Mouse (Mus musculus) Muller cell, postnatal 12 days (primary cell): ENCODE data around the gene Rpl29.

ENCODE experiments used
- DNase-seq: peaks from one replicate; pipeline ENCODE4 v3.0.0-alpha.2; 2015; ENCODE audit errors: inconsistent ontology term

The Rpl29 gene

DNA sequence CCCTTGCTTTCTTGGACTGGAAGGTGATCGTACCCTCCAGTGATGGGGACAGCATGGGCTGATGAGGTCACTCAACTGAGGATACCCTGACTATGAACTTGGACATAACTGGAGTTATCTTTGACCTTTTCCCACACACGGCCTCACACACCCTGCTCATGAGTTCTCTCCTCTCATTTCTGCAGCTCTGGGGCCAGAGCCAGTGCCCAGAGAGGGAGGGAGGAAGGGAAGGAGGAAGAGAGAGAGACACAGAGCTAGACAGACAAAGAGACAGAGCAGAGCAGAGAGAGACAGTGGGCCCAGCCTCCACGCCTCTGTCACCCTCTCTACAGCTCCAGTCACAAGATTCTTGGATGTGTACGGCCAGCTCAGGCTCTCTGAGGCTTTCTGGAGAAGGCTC is 43.1 kb downstream of the Rpl29 start:
- peak; percentile 55 for DNase-seq

DNA sequence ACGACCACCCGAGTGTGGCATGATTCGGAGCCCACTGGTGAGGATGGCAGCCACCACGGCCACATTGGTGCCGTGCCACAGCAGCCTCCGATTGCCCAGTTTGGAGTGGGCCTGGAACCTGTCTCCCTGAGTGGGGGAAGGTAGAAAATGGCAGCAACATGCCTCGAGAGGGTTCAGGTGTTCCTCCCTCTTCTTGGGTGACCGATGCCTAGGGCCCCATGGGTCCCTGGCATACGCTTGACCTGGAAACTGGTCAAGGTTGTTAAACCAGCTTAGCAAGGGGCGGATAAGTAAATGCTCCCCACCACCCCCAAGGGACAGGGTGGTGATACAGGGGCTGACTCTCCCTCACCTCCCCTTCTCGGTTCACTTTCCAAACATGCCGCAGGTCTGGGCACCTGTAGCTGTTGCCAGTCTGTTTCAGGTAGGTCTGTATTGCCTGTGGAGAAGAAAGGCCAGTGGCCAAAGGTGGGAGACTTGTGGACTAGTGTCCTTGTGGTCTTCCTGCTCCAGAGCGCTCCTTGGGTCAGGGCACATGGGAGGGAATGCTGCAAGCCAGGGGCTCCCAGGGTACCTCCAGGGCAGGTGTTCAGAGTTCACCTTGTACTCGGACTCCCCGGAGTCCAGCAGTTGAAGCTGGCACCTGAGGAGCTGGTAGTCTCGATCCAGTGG is 44.0 kb downstream of the Rpl29 start:
- no peak for DNase-seq

DNA sequence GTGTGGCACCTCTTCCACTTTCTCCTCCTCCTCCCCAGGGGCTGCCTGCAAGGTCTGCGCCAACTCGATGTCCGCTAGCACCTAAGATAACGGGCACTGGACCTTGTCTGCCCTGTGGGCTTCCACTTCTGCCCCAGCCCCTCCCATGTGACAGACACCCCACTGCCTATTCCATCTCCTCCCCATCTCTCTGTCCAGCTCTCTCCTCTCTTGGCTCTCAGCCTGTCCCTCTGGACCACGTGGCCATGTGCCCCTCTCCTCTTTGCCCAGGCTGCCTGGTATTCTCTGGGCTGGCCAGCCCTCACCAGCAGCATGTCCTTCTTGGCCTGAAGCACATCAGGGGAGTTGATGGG is 44.5 kb downstream of the Rpl29 start:
- DNase-seq, result no peak

DNA sequence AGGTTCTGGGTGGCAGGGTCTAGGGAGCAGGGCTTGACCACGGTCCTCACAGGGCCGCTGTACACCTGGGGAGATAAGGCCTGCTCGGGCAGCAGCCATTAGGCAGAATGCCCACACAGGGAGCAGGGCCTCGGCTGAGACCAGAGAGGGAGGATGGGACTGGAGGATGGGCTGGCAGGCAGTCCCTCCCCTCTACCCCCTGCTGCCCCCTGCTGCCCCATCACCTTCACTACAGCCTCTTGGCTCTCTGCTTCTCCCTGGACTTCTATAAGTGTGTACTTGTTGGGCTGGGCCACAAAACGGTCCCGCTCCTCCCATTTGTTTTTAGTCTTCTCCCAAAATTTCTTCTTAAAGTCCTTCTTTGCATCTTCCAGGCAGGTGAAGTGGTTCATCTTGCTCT is 45.2 kb downstream of the Rpl29 start:
- DNase-seq, result peak; percentile 80

DNA sequence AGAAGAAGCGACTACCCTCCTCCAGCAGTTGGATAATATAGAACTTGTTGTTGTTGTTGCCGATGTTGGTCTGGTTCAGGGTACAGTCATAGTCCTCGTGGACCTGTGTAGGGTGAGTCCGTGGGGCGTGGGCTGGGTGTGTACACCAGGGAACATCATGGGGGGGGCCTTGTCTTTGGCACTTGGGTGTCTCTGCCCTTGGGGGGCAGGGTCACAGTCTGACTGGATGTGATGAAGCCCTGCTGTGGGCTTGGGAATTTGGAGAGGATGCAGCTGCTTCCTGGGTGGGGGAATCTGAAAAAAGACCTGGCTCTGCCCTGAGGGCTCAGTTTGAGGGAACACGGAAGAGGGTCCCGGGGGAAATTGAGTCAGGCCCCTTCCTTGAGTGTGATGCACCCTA is 45.8 kb downstream of the Rpl29 start:
- no peak for DNase-seq

DNA sequence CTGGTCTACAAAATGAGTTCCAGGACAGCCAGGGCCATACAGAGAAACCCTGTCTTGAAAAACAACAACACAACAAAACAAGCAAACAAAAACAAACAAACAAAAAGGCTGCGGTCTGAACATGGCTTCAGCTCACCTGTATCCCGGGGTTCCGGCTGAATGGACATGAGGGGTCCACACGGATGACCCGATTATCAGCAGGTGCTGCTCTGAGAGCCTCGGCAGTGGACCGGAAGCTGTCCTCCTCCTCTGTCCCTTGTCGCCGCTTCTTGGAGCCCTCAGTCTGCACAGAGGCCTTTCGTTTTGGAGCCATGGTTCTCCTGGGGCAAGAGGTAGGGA is 46.4 kb downstream of the Rpl29 start, which contains the start of gene Rrp9:
Rrp9 (plus strand) TSS at position 301 of the 339 bp plus-strand sequence.
- DNase-seq, result no peak

DNA sequence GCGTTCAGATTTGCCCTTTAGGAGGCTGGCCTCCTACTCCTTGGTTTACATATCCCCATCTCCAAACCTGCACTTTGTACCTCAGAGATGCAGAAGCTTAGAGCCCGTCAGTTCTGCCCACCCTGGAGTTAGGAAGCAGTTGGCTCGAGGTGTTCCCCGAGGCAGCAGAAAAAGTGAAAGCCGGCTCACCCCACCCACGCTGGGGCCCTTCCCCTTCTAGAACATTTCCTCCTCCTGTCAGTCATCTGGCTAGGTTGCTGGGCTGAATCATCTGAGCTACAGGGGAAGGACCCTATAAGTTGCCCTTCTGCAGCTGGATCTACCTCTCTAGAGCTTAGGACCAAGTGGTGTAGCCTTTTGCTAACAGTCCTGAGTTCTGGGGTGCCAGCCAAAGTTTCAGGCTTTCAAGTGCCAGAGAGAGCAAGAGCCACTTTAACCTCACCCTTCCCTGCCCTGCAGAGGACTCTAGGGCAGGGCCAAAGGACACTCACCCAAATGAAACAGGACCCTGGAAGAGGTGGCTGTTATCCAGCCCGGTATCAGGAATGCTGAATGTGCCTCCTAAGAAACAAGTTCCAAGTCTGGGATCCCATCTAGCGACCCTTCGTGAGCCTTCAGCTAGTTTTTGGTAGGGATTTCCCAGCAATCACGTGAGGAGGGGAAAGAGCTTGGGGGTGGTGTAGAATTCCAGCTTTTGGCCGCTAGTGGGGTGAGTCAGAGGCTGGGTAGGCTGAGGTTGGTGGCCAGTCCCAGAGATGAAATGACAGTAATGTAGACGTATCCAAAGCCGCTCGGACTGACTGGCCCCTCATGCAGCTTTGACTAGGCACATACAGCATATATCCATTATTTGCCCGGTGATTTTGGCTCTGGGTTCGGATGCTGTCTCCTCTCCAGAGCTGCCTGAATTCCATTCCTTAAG is 47.0 kb downstream of the Rpl29 start:
- peak; percentile 82 for DNase-seq

DNA sequence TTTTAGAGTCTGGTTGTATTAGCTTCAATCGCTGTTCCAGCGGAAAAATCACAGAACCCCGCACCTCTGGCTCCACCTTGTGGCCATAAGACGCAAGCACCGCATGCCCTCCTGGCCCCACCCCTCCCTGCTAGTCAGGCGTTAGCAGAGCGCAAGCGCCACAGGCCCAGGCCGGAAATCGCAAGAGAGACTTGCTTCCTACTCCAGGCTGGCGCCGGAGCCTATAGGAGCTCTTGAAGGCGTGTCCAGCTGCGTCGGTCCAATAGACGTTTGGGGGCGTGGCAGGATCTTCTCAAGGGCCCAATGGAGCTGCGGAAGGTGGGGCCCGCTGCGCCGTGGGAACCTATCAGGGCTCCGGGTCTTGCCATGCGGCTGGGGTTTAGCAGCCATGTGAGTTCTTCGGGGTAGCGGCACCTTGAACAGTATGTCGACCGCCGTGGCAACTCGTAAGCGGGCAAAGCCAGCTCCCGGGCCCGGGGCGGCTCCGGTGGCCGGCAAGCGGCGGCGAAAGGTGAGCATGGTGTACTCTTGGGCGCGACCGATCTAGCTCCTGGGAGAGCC is 47.8 kb downstream of the Rpl29 start, which contains the start of gene Parp3:
Parp3 (minus strand) TSS at position 26 of the 561 bp plus-strand sequence.
- peak; percentile 99 for DNase-seq

DNA sequence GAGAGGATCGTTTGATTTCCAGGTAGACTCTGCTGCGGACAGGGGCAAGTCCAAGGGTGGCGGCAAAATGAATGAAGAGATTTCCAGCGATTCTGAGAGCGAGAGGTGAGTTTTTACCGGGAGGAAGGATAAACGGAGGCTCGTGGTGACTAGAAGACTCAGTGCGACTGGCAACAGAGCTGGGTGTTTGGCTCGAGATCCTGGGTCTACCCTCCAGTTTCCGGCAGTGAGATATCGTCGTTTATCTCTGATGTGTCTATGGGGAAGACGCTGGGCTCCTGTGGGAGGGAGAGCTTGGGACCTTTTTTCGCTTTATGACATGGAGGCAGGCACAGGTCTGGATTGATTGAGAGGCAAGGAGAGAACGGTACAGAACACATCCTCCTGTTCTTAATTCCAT is 48.4 kb downstream of the Rpl29 start:
- DNase-seq, result no peak

DNA sequence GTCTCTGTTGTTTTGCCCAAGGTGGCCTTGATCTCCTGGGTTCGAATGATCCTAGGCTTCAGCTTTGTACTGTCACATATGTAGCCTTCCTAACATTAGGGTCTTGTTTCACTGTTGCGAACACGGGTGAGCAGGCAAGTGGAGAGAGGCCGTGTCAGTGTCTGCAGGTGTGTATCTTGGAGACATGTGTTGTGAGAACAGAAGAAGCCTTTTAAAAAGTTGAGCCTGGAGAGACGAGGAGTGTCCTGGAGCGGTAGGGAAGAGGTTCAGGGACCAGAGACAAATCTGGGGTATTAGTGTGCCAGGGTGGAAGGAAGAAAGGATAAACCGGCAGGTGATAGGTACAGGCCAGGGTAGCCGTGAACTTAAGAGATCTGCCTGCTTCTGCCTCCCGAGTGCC is 48.8 kb downstream of the Rpl29 start:
- no peak for DNase-seq

DNA sequence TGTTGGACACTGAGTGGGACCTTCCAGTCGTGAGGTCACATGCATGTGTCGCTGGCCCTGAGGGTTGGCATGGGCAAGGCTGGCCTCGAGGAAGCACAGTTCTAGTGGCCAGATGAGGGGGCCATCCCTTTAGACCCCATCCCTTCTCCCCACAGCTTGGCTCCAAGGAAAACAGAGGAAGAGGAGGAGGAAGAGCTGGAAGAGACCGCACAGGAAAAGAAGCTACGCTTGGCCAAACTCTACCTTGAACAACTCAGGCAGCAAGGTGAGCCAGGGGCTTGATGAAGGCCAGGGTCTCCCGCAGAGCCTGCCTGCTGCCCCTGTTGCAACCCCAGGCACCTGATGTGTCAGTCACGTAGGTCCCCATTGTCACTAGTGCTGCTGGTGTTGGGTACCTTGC is 51.3 kb downstream of the Rpl29 start:
- DNase-seq, result no peak

DNA sequence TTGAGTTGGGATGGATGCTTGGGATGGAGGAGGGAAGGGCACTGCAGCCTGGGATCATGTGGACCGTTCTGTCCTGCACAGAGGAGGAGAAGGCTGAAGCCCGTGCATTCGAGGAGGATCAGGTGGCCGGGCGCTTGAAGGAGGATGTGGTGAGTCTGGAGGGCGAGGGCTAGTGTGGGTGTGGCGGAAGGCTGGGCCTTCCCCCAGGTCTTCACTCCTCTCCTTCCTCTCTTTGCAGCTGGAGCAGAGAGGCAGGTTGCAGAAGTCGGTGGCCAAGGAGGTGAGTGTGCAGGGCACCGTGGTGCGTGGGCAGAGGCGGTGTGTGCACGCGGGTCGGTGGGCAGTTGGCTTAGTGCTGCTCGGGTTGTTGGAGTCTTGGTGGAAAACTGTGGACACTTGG is 51.8 kb downstream of the Rpl29 start:
- no peak for DNase-seq
